Mouse (Mus musculus) layer of hippocampus, adult 9-11 months (tissue): ENCODE measurements at regions not wholly inside any gene's neighbourhood (a gene's known extent, or its start where the extent isn't known, plus 50 kb on each side); places are given as distances from the start of the nearest gene placed in this dataset.
A peak's percentile ranks its signal among the peaks of the same experiment; 100 is the strongest.

ENCODE experiments used
- DNase-seq: peaks from one replicate; pipeline ENCODE4 v3.0.0; 2022

DNA sequence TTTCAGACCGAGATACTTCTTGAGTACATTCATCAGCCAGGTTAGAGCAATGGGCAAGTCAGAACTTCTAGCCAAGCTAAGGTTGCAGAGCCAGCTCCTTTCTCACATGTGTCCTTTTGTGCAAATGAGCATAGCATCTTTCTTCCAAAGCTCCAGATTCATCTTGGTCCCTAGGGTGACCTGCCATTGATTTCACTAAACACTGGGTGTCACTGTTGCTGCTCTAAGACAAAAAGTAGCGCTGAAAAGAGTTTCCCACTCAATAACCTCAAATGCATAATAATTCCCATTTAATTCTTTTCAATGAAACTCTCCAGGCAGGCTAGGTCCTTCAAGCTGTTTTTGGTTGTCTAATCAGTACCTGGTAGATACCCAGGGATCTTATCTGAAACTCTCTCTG, 688.6 kb upstream of the BB014433 start:
- DNase-seq: no peak

DNA sequence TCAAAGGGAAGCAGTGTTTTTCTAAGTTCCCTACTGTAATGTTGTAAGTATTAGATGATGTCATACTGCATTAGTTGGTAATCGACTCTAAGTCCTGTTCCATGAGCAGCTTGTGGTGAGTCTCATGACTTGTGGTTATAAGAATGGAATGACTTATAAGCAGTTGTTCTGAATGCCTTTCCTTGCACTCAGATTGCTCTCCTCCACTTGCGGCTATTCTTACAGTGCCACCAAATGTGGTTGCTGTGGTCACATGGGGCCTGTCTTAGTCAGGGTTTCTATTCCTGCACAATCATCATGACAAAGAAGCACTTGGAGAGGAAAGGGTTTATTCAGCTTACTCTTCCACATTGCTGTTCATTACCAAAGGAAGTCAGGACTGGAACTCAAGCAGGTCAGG, 685.4 kb upstream of the BB014433 start:
- no peak for DNase-seq

DNA sequence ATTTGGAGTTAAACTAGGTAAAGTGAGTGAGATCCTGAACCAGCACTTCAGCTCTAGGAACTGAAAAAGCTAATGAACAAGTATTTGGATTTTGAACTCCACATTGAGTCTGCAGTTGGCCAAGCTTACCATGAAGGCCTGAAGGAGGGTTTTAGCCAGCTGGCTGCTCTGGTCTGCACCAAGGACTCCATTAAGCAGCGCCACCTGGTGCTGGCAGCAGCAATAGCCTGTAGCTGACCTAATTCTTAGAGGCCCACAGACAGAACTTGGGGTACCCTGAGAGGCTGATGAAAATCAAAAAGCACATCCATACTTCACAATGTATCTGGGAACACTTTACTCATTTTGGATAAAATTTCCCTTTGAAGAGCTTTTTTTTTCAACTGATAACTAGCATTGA, 683.2 kb upstream of the BB014433 start:
- DNase-seq: peak; percentile 50

DNA sequence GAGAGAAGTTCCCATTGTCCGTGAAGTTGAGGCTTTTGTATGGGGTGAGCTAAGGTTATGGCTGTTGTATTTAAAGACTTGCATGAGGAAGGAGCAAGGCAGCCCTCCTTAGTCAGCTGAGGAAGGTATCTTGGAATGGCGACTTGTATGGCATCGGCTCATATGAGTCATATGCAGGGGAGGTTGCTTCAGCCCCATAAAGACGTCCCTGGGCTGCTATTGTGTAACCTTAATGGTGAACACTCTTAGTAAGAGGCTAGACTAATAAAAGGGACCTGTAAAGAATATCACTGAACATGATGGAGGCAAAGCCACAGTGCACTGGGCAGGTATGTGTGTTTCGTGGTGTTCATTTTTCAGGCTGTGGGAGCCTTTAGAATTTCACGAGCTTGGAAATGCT, 680.4 kb upstream of the BB014433 start:
- DNase-seq: no peak
